ENCODE assay signal across 11 mouse cellular contexts in the genomic region with DNA sequence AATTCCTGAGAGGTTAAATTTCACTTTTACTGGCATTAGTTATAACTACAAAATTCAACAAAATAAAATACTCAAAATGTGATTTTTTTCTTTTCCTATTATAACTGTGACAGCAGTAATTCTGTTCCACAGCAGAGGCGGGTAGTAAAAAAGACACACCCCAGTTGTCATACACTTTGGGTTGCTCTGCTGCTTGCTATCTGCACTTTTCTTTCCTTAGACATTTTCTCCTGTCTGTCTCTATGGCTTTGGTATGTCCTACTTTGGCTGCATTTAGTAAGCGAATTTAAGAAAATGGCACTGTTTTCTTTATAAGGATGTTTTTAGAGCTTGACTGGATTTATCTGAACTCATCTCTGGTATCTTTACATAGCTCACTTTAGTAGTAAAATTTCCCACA.
"Had no signal": no experiment of that assay in that cellular context is flagged by ENCODE, and none has a peak within 500 bp of the region (broad histone marks: within the 10 kb centered on the region; RNA-seq: fewer than 3 reads in every experiment).

No protein-coding gene starts in this region.

- H3K27ac ChIP-seq: heart, embryonic 10.5 days; hindbrain, embryonic 13.5 days; hindbrain, embryonic 15.5 days; hindbrain, postnatal 0 days; kidney, embryonic 15.5 days; limb, embryonic 13.5 days; limb, embryonic 15.5 days; liver, embryonic 12.5 days; liver, embryonic 14.5 days had no signal

- DNase-seq: layer of hippocampus, postnatal 36 days had no signal

- H3K4me2 ChIP-seq: heart, embryonic 12.5 days; hindbrain, embryonic 13.5 days; hindbrain, embryonic 15.5 days; kidney, embryonic 15.5 days; limb, embryonic 13.5 days; limb, embryonic 15.5 days; liver, embryonic 12.5 days had no signal

- H3K4me3 ChIP-seq: heart, embryonic 10.5 days; heart, embryonic 12.5 days; hindbrain, embryonic 13.5 days; hindbrain, embryonic 15.5 days; kidney, embryonic 15.5 days; limb, embryonic 13.5 days; limb, embryonic 15.5 days; liver, embryonic 12.5 days had no signal

- H3K36me3 ChIP-seq: heart, embryonic 10.5 days; heart, embryonic 12.5 days; hindbrain, embryonic 13.5 days; hindbrain, embryonic 15.5 days; kidney, embryonic 15.5 days; limb, embryonic 13.5 days; limb, embryonic 15.5 days; liver, embryonic 12.5 days had no signal

- H3K27me3 ChIP-seq: heart, embryonic 12.5 days; hindbrain, embryonic 13.5 days; hindbrain, embryonic 15.5 days; kidney, embryonic 15.5 days; limb, embryonic 13.5 days; limb, embryonic 15.5 days; liver, embryonic 12.5 days had no signal
